In the genomic region with DNA sequence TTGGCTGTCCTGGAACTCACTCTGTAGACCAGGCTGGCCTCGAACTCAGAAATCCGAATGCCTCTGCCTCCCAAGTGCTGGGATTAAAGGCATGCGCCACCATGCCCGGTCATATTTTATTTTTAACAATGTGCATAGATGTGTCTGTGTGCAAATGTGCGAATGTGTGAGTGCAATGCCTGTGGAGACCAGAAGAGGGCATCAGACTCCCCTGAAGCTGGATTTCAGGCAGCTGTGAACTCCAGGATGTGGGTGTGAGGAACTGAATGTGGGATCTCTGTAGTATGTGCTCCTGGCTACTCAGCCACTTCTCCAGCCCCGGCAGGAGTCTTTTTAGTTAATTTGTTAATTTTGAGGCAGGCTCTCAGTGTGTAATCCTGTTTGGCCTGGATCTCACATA, we compare ENCODE assay signal across 13 mouse cellular contexts. TPM values are rescaled to one million over a fixed set of nuclear protein-coding genes. Genes with fewer than 3 reads are reported as not detected.
DNase-seq lines count a peak whose midpoint lies in the region; ATAC-seq and TF ChIP-seq lines count a peak whose summit lies in the region.
"Had no signal": no experiment of that assay in that cellular context is flagged by ENCODE, and none has a peak within 500 bp of the region (broad histone marks: within the 10 kb centered on the region; RNA-seq: fewer than 3 reads in every experiment).

No protein-coding gene starts in this region.

- WGBS in cerebellum, adult 2 months = 80% methylated on average over 6 of the region's 6 CpGs
- 74% methylated on average over 6 of the region's 6 CpGs for WGBS in liver, postnatal 0 days (ENCODE audit: insufficient replicate concordance)
- WGBS in liver, embryonic 11.5 days = 79% methylated on average over 6 of the region's 6 CpGs

- TF ChIP-seq RAD21 in MEL (IDR thresholded peaks at IDR 0.05; ENCODE audit: low read depth, low read length) = peak; percentile 32

- no peak overlapping the region for H3K9ac ChIP-seq in liver, postnatal 0 days (replicated peaks)
- no peak overlapping the region for H3K9ac ChIP-seq in liver, embryonic 11.5 days (ENCODE audit: low read depth, low read length)
- H3K9ac ChIP-seq in MEL (ENCODE audit: control insufficient read depth, low read depth, low read length, poor library complexity, severe bottlenecking) = no peak overlapping the region
- H3K9ac ChIP-seq: heart, embryonic 13.5 days had no signal

- H3K27ac ChIP-seq in cerebellum, adult 2 months (ENCODE audit: insufficient read depth, low read length) = no peak overlapping the region
- no peak overlapping the region for H3K27ac ChIP-seq in liver, postnatal 0 days (ENCODE audit: low read depth)
- H3K27ac ChIP-seq in liver, embryonic 11.5 days (ENCODE audit: low read depth, low read length) = no peak overlapping the region
- H3K27ac ChIP-seq in MEL (ENCODE audit: control insufficient read depth, low read depth, low read length) = no peak overlapping the region
- H3K27ac ChIP-seq: heart, embryonic 13.5 days had no signal

- H3K79me2 ChIP-seq in MEL (ENCODE audit: control insufficient read depth, insufficient read depth, low read length, poor library complexity) = no peaks in the 10 kb centered on the region

- H3K36me3 ChIP-seq in liver, postnatal 0 days (replicated peaks; ENCODE audit: insufficient read depth, low read length) = no peaks in the 10 kb centered on the region
- H3K36me3 ChIP-seq in liver, embryonic 11.5 days (ENCODE audit: control insufficient read depth, insufficient read depth, low read length) = no peaks in the 10 kb centered on the region
- H3K36me3 ChIP-seq in MEL (ENCODE audit: control insufficient read depth in 1 of 2, insufficient read depth in 2 of 2, low read length in 2 of 2) = peaks cover 0 to 3% of the 10 kb centered on the region in 2 experiments; a peak in 1 of 4 replicates
- H3K36me3 ChIP-seq: heart, embryonic 13.5 days had no signal

- no peak for DNase-seq in cerebellum, adult 2 months
- no peak for DNase-seq in cerebellum, adult 9-10 months
- no peak for DNase-seq in liver, postnatal 0 days
- no peak for DNase-seq in liver, embryonic 11.5 days (ENCODE audit: low spot score)
- peak; percentile 67 for DNase-seq in MEL (ENCODE audit: low read depth, low spot score)
- peak; percentile 59 for DNase-seq in naive thymus-derived CD4-positive, alpha-beta T cell, adult 2 months (ENCODE audit: low read depth)
- DNase-seq in cerebellum, postnatal 36 days = no peak
- DNase-seq in heart, postnatal 10 days = no peak
- DNase-seq: kidney, postnatal 4 days had no signal

- intact Hi-C loops in heart, postnatal 10 days (cut with DNase I) = loop anchor here (5.0 kb wide), 1 partner anchor 321 kb away; no protein-coding TSS in a partner anchor

- peak; percentile 12; the same call in 1 of the 2 replicates for TF ChIP-seq CTCF in cerebellum, adult 2 months (IDR thresholded peaks at IDR 0.05; ENCODE audit: borderline replicate concordance, insufficient read depth, low read depth, low read length)
- TF ChIP-seq CTCF in liver, postnatal 0 days (IDR thresholded peaks at IDR 0.05; ENCODE audit: low read depth) = peak; percentile 52
- peak; percentile 61 to 71 (median 64) for TF ChIP-seq CTCF in MEL (IDR thresholded peaks at IDR 0.05 in 2 of 3, conservative IDR thresholded peaks at IDR 0.05 in 1 of 3; ENCODE audit: control insufficient read depth in 1 of 3, insufficient read depth in 1 of 3, low read depth in 2 of 3, low read length in 3 of 3, poor library complexity in 1 of 3, severe bottlenecking in 1 of 3)

- no peak overlapping the region for H3K4me3 ChIP-seq in cerebellum, adult 2 months (replicated peaks; ENCODE audit: insufficient read depth, low read depth, low read length)
- H3K4me3 ChIP-seq in liver, postnatal 0 days (ENCODE audit: low read depth, low read length) = no peak overlapping the region
- no peak overlapping the region for H3K4me3 ChIP-seq in liver, embryonic 11.5 days (ENCODE audit: low read depth, low read length)
- H3K4me3 ChIP-seq in MEL (ENCODE audit: control insufficient read depth in 1 of 2, insufficient read depth in 1 of 2, low read depth in 2 of 2, low read length in 2 of 2) = no peak overlapping the region
- H3K4me3 ChIP-seq: erythroblast, embryonic 14.5 days; heart, embryonic 13.5 days; myocyte had no signal

- no peaks in the 10 kb centered on the region for H3K9me3 ChIP-seq in liver, postnatal 0 days (ENCODE audit: low read length)
- no peaks in the 10 kb centered on the region for H3K9me3 ChIP-seq in liver, embryonic 11.5 days (ENCODE audit: control insufficient read depth, low read length)
- no peaks in the 10 kb centered on the region for H3K9me3 ChIP-seq in MEL (replicated peaks; ENCODE audit: insufficient read depth, low read length)

- TF ChIP-seq POLR2A in cerebellum, adult 2 months (IDR thresholded peaks at IDR 0.05; ENCODE audit: borderline replicate concordance, insufficient read depth, low read length) = no peak
- TF ChIP-seq POLR2A in MEL (IDR thresholded peaks at IDR 0.05; ENCODE audit: control insufficient read depth in 1 of 2, insufficient read depth in 1 of 2, low read depth in 1 of 2, low read length in 2 of 2, poor library complexity in 1 of 2) = no peak

- no peaks in the 10 kb centered on the region for H3K27me3 ChIP-seq in cerebellum, adult 2 months (ENCODE audit: control insufficient read depth, insufficient read depth, low read length)
- no peaks in the 10 kb centered on the region for H3K27me3 ChIP-seq in liver, postnatal 0 days (ENCODE audit: insufficient read depth, low read length)
- peaks cover 3% of the 10 kb centered on the region; the same call in 1 of the 2 replicates for H3K27me3 ChIP-seq in liver, embryonic 11.5 days (replicated peaks; ENCODE audit: control insufficient read depth, insufficient read depth, low read length)
- no peaks in the 10 kb centered on the region for H3K27me3 ChIP-seq in MEL (ENCODE audit: control insufficient read depth in 1 of 2, insufficient read depth in 2 of 2, low read length in 2 of 2)

- peaks cover 5% of the 10 kb centered on the region; the same call in 1 of the 2 replicates for H3K4me1 ChIP-seq in cerebellum, adult 2 months (ENCODE audit: control insufficient read depth, insufficient read depth, low read length)
- no peaks in the 10 kb centered on the region for H3K4me1 ChIP-seq in liver, postnatal 0 days (ENCODE audit: insufficient read depth)
- no peaks in the 10 kb centered on the region; the same call in 1 of the 2 replicates for H3K4me1 ChIP-seq in liver, embryonic 11.5 days (replicated peaks; ENCODE audit: control insufficient read depth, insufficient read depth, low read length)
- H3K4me1 ChIP-seq in MEL (ENCODE audit: control insufficient read depth in 1 of 2, insufficient read depth in 2 of 2, low read length in 2 of 2) = peaks cover 3 to 6% of the 10 kb centered on the region in 2 experiments; a peak in 3 of 4 replicates

- ATAC-seq in liver, postnatal 0 days = no peak
- ATAC-seq in liver, embryonic 11.5 days (replicated peaks; ENCODE audit: low FRiP score) = no peak

- TF ChIP-seq EP300 in liver, postnatal 0 days (IDR thresholded peaks at IDR 0.05; ENCODE audit: low read depth) = no peak
- TF ChIP-seq EP300 in MEL (IDR thresholded peaks at IDR 0.05; ENCODE audit: low read depth in 1 of 2, low read length in 2 of 2) = no peak

- no peak overlapping the region for H3K4me2 ChIP-seq in liver, postnatal 0 days (ENCODE audit: low read depth, low read length)
- H3K4me2 ChIP-seq in liver, embryonic 11.5 days = no peak overlapping the region
- H3K4me2 ChIP-seq: heart, embryonic 13.5 days had no signal

TF ChIP-seq in MEL, 35 proteins besides CTCF, POLR2A, EP300 and RAD21:
- TF ChIP-seq POLR2AphosphoS2 (IDR thresholded peaks at IDR 0.05; ENCODE audit: low read length) = no peak
- TF ChIP-seq SMC3 (IDR thresholded peaks at IDR 0.05; ENCODE audit: low read depth, low read length) = peak; percentile 42

RNA-seq across cellular contexts. Expression of a gene that starts 6.4 kb away (rescaled TPM):
- polyA plus RNA-seq in cerebellum, adult 2 months (2012; rRNA removed) = 508 and 523 TPM in 2 replicates
- 10.7 and 12.0 TPM in 2 replicates for polyA plus RNA-seq in liver, postnatal 0 days (2015; fragmentation: Nextera tagmentation; extraction: Ambion mirVana)
- 50.0 and 51.1 TPM in 2 replicates for polyA plus RNA-seq in liver, embryonic 11.5 days (2014; fragmentation: Nextera tagmentation; extraction: Ambion mirVana)
- total RNA-seq in MEL (2012; rRNA removed) = 81.8 and 92.7 TPM in 2 replicates
- 100 to 1,000 TPM in 1 of 2 experiments, not detected in 1; 127 TPM for polyA plus RNA-seq in MEL (2012; ENCODE audit: insufficient read depth in 1 of 2, insufficient read length in 2 of 2, low read depth in 1 of 2, low replicate concordance in 2 of 2, missing spikeins in 1 of 2)
- total RNA-seq in heart, postnatal 10 days (2021) = 10 to 100 TPM; 48.3 to 53.2 TPM

RNA-seq across cellular contexts. Expression of a gene that starts 12.9 kb away (rescaled TPM):
- polyA plus RNA-seq in cerebellum, adult 2 months (2012; rRNA removed) = not detected in 2 replicates
- polyA plus RNA-seq in liver, postnatal 0 days (2015; fragmentation: Nextera tagmentation; extraction: Ambion mirVana) = not detected in 2 replicates
- not detected in 2 replicates for polyA plus RNA-seq in liver, embryonic 11.5 days (2014; fragmentation: Nextera tagmentation; extraction: Ambion mirVana)
- total RNA-seq in MEL (2012; rRNA removed) = 0.20 TPM in 1 of 2 replicates, not detected in the other
- polyA plus RNA-seq in MEL (2012; ENCODE audit: insufficient read depth in 1 of 2, insufficient read length in 2 of 2, low read depth in 1 of 2, low replicate concordance in 2 of 2, missing spikeins in 1 of 2) = under 1 TPM in 1 of 2 experiments, not detected in 1; 0.28 TPM
- not detected for total RNA-seq in heart, postnatal 10 days (2021)
- total RNA-seq: left cerebral cortex, postnatal 25 days had no signal
- polyA plus RNA-seq: erythroblast, embryonic 14.5 days; heart, embryonic 13.5 days; myocyte had no signal

RNA-seq across cellular contexts. Expression of a gene that starts 19.4 kb away (rescaled TPM):
- polyA plus RNA-seq in cerebellum, adult 2 months (2012; rRNA removed) = 7.1 and 8.3 TPM in 2 replicates
- 1.8 and 2.2 TPM in 2 replicates for polyA plus RNA-seq in liver, postnatal 0 days (2015; fragmentation: Nextera tagmentation; extraction: Ambion mirVana)
- 4.1 and 5.3 TPM in 2 replicates for polyA plus RNA-seq in liver, embryonic 11.5 days (2014; fragmentation: Nextera tagmentation; extraction: Ambion mirVana)
- 4.5 and 5.0 TPM in 2 replicates for total RNA-seq in MEL (2012; rRNA removed)
- 10 to 100 TPM in 1 of 2 experiments, not detected in 1; 19.6 TPM for polyA plus RNA-seq in MEL (2012; ENCODE audit: insufficient read depth in 1 of 2, insufficient read length in 2 of 2, low read depth in 1 of 2, low replicate concordance in 2 of 2, missing spikeins in 1 of 2)
- 1 to 10 TPM; 1.3 to 1.4 TPM for total RNA-seq in heart, postnatal 10 days (2021)

RNA-seq across cellular contexts. Expression of a gene that starts 55.8 kb away (rescaled TPM):
- 1.2 and 1.4 TPM in 2 replicates for polyA plus RNA-seq in cerebellum, adult 2 months (2012; rRNA removed)
- polyA plus RNA-seq in liver, postnatal 0 days (2015; fragmentation: Nextera tagmentation; extraction: Ambion mirVana) = 0.15 TPM in 1 of 2 replicates, not detected in the other
- 0.90 and 1.3 TPM in 2 replicates for polyA plus RNA-seq in liver, embryonic 11.5 days (2014; fragmentation: Nextera tagmentation; extraction: Ambion mirVana)
- 0.49 and 1.1 TPM in 2 replicates for total RNA-seq in MEL (2012; rRNA removed)
- polyA plus RNA-seq in MEL (2012; ENCODE audit: insufficient read depth in 1 of 2, insufficient read length in 2 of 2, low read depth in 1 of 2, low replicate concordance in 2 of 2, missing spikeins in 1 of 2) = under 1 TPM in 1 of 2 experiments, not detected in 1; 0.97 TPM
- total RNA-seq in heart, postnatal 10 days (2021) = 1 to 10 TPM; 1.9 TPM

Comparison
In these comparisons a context has a peak if more than half of its experiments do, and no peak if none do; other contexts are left out.
1. DNase-seq: peak in MEL (single experiment) and naive thymus-derived CD4-positive, alpha-beta T cell, adult 2 months (single experiment); none in cerebellum, adult 2 months (0 of 2), cerebellum, adult 9-10 months (single experiment), liver, postnatal 0 days (single experiment), liver, embryonic 11.5 days (single experiment), cerebellum, postnatal 36 days (0 of 2) and heart, postnatal 10 days (0 of 2).
2. CTCF ChIP-seq: peak in every context shown above with its lines; median percentile 64 in MEL; 52 in liver, postnatal 0 days; 12 in cerebellum, adult 2 months.